Mouse (Mus musculus): ENCODE measurements around the gene Dnase1. TPM values are rescaled to one million over a fixed set of nuclear protein-coding genes. Genes with fewer than 3 reads are reported as not detected.

The Dnase1 gene
- polyA plus RNA-seq, 1 experiment = not detected

DNA sequence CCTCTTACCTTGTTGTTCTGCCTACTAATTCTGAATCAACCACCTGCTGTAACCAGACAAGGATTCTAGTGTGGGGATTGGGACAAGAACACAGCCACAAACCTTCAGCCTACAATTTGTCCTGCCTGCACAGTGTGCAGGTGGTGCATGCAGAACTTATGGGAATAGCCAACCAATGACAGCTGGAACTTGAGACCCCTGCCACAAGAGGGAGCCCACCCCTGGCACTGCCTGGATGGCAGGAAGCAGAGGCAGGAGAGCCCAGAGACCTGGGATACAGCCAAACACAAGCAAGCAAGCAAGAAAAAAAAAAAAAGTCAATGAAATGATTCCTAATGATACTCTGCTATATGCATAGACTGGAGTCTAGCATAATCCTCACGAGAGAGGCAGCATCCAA lies 15.5 kb upstream of the Dnase1 start:
- H3K9ac ChIP-seq (ENCODE audit: low read depth, poor library complexity, severe bottlenecking) = no peak overlapping the region
- H3K4me1 ChIP-seq (ENCODE audit: control insufficient read depth, insufficient read depth, low read length) = no peaks in the 10 kb centered on the region
- H3K4me3 ChIP-seq (ENCODE audit: low read depth, low read length) = no peak overlapping the region
- no peaks in the 10 kb centered on the region for H3K27me3 ChIP-seq (ENCODE audit: control insufficient read depth, insufficient read depth, low read length, poor library complexity, severe bottlenecking)
- TF ChIP-seq CTCF (IDR thresholded peaks at IDR 0.05; ENCODE audit: low read depth, low read length) = peak; percentile 23
- TF ChIP-seq EP300 (IDR thresholded peaks at IDR 0.05; ENCODE audit: insufficient read depth, low read depth, low read length) = no peak
- TF ChIP-seq POLR2A (IDR thresholded peaks at IDR 0.05; ENCODE audit: insufficient read depth, low read length) = no peak
- H3K9me3 ChIP-seq (replicated peaks; ENCODE audit: control insufficient read depth, insufficient read depth, low read length, poor library complexity, severe bottlenecking) = no peaks in the 10 kb centered on the region
- H3K27ac ChIP-seq (ENCODE audit: insufficient read depth, low read length) = no peak overlapping the region
- no peaks in the 10 kb centered on the region for H3K36me3 ChIP-seq (ENCODE audit: control insufficient read depth, insufficient read depth, low read length, poor library complexity, severe bottlenecking)

DNA sequence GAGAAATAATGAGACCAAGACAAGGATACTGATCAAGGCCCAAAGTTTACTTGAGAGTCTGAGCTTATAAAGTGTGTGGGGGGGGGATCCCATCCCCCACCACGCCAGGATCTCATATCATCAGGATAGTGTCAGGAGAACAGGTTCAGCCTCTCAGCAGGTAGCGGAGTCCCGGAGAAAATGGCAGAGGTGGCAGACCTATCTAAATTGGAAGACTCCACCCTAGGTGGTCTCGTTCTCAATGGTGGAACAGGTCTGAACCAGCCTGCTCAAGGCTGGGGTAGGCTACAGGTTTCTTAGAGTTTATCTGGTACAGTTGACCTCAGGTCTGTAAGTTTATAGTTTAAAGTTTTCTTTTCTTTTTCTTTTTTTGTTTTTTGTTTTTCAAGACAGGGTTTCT lies 14.0 kb upstream of the Dnase1 start:
- no peaks in the 10 kb centered on the region for H3K27me3 ChIP-seq (ENCODE audit: control insufficient read depth, insufficient read depth, low read length, poor library complexity, severe bottlenecking)
- H3K27ac ChIP-seq (ENCODE audit: insufficient read depth, low read length) = no peak overlapping the region
- 0 out of 2 replicates have a peak, but pooled peaks have one; percentile 46 for TF ChIP-seq EP300 (IDR thresholded peaks at IDR 0.05; ENCODE audit: insufficient read depth, low read depth, low read length)
- no peak for TF ChIP-seq CTCF (IDR thresholded peaks at IDR 0.05; ENCODE audit: low read depth, low read length)
- TF ChIP-seq POLR2A (IDR thresholded peaks at IDR 0.05; ENCODE audit: insufficient read depth, low read length) = no peak
- peak overlapping the region; percentile 29; the same call in 1 of the 2 replicates for H3K4me3 ChIP-seq (ENCODE audit: low read depth, low read length)
- H3K9ac ChIP-seq (ENCODE audit: low read depth, poor library complexity, severe bottlenecking) = peak overlapping the region; percentile 65
- H3K9me3 ChIP-seq (replicated peaks; ENCODE audit: control insufficient read depth, insufficient read depth, low read length, poor library complexity, severe bottlenecking) = no peaks in the 10 kb centered on the region
- no peaks in the 10 kb centered on the region for H3K36me3 ChIP-seq (ENCODE audit: control insufficient read depth, insufficient read depth, low read length, poor library complexity, severe bottlenecking)
- H3K4me1 ChIP-seq (ENCODE audit: control insufficient read depth, insufficient read depth, low read length) = no peaks in the 10 kb centered on the region

DNA sequence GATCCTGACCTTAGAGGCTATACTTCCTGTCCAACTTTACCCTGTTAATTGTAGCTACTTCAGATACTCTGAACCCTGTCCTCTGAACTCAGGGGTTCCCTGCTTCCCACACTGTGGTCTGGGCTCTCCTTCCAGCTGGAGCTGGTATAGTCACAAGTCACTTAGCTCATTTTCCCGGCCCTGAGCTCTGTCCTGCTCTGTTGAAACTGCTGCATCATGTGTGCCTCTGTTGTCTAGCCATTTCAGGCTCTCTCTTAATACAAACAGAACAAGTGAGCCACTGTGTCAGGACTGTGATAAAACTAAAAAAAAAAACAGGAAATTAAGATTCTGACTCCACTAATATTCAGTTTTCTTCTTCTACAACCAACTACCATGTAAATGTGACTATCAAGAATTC lies 10.1 kb upstream of the Dnase1 start:
- no peak overlapping the region for H3K9ac ChIP-seq (ENCODE audit: low read depth, poor library complexity, severe bottlenecking)
- no peaks in the 10 kb centered on the region for H3K27me3 ChIP-seq (ENCODE audit: control insufficient read depth, insufficient read depth, low read length, poor library complexity, severe bottlenecking)
- H3K36me3 ChIP-seq (ENCODE audit: control insufficient read depth, insufficient read depth, low read length, poor library complexity, severe bottlenecking) = no peaks in the 10 kb centered on the region
- no peaks in the 10 kb centered on the region for H3K9me3 ChIP-seq (replicated peaks; ENCODE audit: control insufficient read depth, insufficient read depth, low read length, poor library complexity, severe bottlenecking)
- no peak overlapping the region for H3K4me3 ChIP-seq (ENCODE audit: low read depth, low read length)
- H3K4me1 ChIP-seq (ENCODE audit: control insufficient read depth, insufficient read depth, low read length) = no peaks in the 10 kb centered on the region
- no peak overlapping the region for H3K27ac ChIP-seq (ENCODE audit: insufficient read depth, low read length)
- no peak for TF ChIP-seq EP300 (IDR thresholded peaks at IDR 0.05; ENCODE audit: insufficient read depth, low read depth, low read length)

DNA sequence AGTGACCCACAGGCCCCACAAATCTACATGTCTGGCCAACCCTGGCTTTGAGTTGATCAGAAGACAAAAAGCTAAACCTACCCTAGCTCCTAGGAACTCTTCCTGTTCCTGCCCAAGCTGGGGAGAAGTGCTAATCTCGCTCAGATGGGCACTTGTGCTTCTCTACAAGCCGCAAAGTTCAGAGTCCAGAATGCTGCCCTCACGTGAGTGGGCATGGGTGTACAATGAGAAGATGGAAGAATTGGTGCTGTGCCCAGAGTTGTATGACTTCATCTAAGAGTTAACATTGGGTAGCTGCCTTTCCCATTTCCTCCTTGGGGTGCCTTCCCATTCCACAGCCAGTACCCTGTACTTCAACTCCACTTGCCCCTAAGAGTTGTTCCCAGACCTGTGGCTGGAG lies 9.5 kb upstream of the Dnase1 start:
- no peaks in the 10 kb centered on the region for H3K4me1 ChIP-seq (ENCODE audit: control insufficient read depth, insufficient read depth, low read length)
- H3K27ac ChIP-seq (ENCODE audit: insufficient read depth, low read length) = no peak overlapping the region
- no peak overlapping the region for H3K9ac ChIP-seq (ENCODE audit: low read depth, poor library complexity, severe bottlenecking)
- no peaks in the 10 kb centered on the region for H3K27me3 ChIP-seq (ENCODE audit: control insufficient read depth, insufficient read depth, low read length, poor library complexity, severe bottlenecking)
- no peaks in the 10 kb centered on the region for H3K9me3 ChIP-seq (replicated peaks; ENCODE audit: control insufficient read depth, insufficient read depth, low read length, poor library complexity, severe bottlenecking)
- no peak for TF ChIP-seq CTCF (IDR thresholded peaks at IDR 0.05; ENCODE audit: low read depth, low read length)
- no peak for TF ChIP-seq EP300 (IDR thresholded peaks at IDR 0.05; ENCODE audit: insufficient read depth, low read depth, low read length)
- TF ChIP-seq POLR2A (IDR thresholded peaks at IDR 0.05; ENCODE audit: insufficient read depth, low read length) = no peak
- no peak overlapping the region for H3K4me3 ChIP-seq (ENCODE audit: low read depth, low read length)
- no peaks in the 10 kb centered on the region for H3K36me3 ChIP-seq (ENCODE audit: control insufficient read depth, insufficient read depth, low read length, poor library complexity, severe bottlenecking)

DNA sequence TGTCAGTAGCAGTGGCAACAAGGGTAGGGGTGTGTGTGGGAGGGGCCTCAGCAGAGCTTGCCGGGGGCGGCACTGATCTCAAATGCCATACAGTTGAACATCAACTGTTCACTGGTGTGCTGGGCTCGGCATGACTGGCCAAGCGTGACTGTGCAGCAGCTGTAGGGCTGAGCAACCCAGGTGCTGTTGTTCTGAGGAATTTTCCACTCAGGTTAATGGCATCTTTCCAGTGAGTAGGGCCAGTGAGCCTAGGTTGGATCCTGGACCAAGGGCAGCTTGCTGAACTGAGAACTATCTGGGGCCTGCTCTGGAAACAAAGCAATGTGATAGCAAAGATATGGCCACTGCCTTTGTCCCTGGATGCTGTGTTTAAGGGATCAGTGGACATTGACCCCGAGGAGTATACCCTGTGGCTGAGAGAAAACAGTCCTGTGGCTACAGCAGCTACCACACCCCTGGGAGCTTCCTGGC lies 7.3 kb upstream of the Dnase1 start:
- no peak overlapping the region for H3K27ac ChIP-seq (ENCODE audit: insufficient read depth, low read length)
- no peak overlapping the region for H3K9ac ChIP-seq (ENCODE audit: low read depth, poor library complexity, severe bottlenecking)
- H3K9me3 ChIP-seq (replicated peaks; ENCODE audit: control insufficient read depth, insufficient read depth, low read length, poor library complexity, severe bottlenecking) = no peaks in the 10 kb centered on the region
- no peaks in the 10 kb centered on the region for H3K4me1 ChIP-seq (ENCODE audit: control insufficient read depth, insufficient read depth, low read length)
- H3K27me3 ChIP-seq (ENCODE audit: control insufficient read depth, insufficient read depth, low read length, poor library complexity, severe bottlenecking) = no peaks in the 10 kb centered on the region
- no peak overlapping the region for H3K4me3 ChIP-seq (ENCODE audit: low read depth, low read length)
- H3K36me3 ChIP-seq (ENCODE audit: control insufficient read depth, insufficient read depth, low read length, poor library complexity, severe bottlenecking) = no peaks in the 10 kb centered on the region
- TF ChIP-seq EP300 (IDR thresholded peaks at IDR 0.05; ENCODE audit: insufficient read depth, low read depth, low read length) (no peak), POLR2A (IDR thresholded peaks at IDR 0.05; ENCODE audit: insufficient read depth, low read length) (no peak), CTCF (IDR thresholded peaks at IDR 0.05; ENCODE audit: low read depth, low read length) (no peak)

DNA sequence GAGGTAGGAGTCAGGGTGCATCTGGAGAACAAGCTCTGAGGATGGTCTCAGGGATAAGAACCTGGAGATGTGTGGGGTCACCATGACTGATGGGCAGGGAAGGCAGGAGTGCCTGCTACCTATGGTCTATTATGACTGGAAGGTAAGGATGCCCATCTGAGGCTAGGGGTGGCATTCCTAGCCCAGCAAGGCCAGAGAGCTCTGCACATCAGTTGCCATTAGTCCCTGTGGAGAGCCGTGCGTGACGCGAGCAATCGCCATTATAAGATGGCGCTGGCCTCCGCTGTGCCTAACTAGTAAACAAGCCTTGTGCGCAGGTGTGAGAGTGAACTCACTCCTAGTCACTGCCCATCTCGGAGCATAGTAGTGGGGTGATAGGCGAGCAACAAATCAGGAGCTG lies 6.2 kb upstream of the Dnase1 start:
- no peaks in the 10 kb centered on the region for H3K27me3 ChIP-seq (ENCODE audit: control insufficient read depth, insufficient read depth, low read length, poor library complexity, severe bottlenecking)
- H3K9ac ChIP-seq (ENCODE audit: low read depth, poor library complexity, severe bottlenecking) = no peak overlapping the region
- H3K9me3 ChIP-seq (replicated peaks; ENCODE audit: control insufficient read depth, insufficient read depth, low read length, poor library complexity, severe bottlenecking) = no peaks in the 10 kb centered on the region
- no peaks in the 10 kb centered on the region for H3K36me3 ChIP-seq (ENCODE audit: control insufficient read depth, insufficient read depth, low read length, poor library complexity, severe bottlenecking)
- TF ChIP-seq POLR2A (IDR thresholded peaks at IDR 0.05; ENCODE audit: insufficient read depth, low read length) = no peak
- no peak for TF ChIP-seq EP300 (IDR thresholded peaks at IDR 0.05; ENCODE audit: insufficient read depth, low read depth, low read length)
- no peak for TF ChIP-seq CTCF (IDR thresholded peaks at IDR 0.05; ENCODE audit: low read depth, low read length)
- no peak overlapping the region for H3K4me3 ChIP-seq (ENCODE audit: low read depth, low read length)
- H3K27ac ChIP-seq (ENCODE audit: insufficient read depth, low read length) = no peak overlapping the region
- H3K4me1 ChIP-seq (ENCODE audit: control insufficient read depth, insufficient read depth, low read length) = no peaks in the 10 kb centered on the region

All from ES-Bruce4 (cell line).